Mouse (Mus musculus): ENCODE results near the gene Cox19. TPM values are rescaled to one million over a fixed set of nuclear protein-coding genes. Genes with fewer than 3 reads are reported as not detected.
A peak's percentile ranks its signal among the peaks of the same experiment; 100 is the strongest.
"Not testable (repeated sequence)": the region's sequence is repeated elsewhere in the genome, so short reads cannot be mapped to it uniquely, and the experiment has no call there.

Gene Cox19
- total RNA-seq, 4 experiments from 2014 or later: 59.0 to 75.5 (median 67.5) TPM

DNA sequence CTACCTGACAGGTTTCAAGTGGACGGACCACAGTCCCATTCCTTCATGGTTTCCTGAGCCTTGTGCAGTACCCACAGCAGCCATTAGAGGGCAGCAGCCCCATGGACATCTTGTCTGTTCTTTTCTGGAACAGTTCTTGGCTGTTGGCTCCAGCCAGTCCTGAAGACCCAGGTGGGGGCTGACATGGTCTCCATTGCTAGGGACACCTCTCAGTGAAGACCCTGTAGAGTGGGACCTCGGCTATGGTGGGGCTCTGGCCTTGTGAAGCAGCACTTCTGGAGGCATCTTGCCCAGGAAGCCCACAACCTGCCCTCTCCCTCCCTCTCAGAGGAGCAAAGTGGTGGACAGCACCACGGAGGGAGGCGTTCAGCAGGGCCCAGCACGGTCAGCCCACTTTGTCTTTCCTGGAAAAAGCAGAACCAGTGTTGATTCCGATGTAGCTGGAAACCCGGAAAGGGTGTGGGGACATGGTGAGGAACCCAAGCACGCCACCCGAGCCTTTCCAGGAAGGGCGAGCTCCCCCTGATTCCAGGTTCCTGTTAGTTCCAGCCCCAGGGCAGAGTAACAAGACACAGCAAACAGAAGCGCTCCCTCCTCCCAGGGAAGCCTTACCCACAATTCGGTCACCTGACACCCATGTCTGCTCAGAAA, 13.2 kb upstream of the Cox19 start:
- DNase-seq (ENCODE audit: low spot score in 2 of 2): peak; percentile 78 to 92

DNA sequence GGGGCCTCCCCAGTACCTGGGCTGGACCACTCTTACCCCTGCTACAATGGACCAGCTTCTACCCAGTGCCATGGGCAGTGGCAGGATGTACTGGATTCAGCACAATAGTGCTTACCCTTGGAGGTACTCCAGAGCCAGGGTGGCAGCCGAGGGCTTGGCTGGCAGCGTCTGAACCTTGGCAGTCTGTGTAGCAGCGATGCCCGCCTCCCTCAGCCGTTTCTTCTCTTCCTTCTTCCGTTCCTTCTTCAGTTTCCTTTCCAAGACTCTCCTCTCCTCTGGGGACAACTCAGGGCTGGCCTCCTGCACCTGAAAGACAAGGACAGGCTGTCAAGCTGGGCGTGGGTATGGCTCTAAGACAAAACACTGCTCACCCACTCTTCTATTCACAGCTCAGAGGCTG, 12.6 kb upstream of the Cox19 start:
- DNase-seq (ENCODE audit: low spot score in 2 of 2): no peak

DNA sequence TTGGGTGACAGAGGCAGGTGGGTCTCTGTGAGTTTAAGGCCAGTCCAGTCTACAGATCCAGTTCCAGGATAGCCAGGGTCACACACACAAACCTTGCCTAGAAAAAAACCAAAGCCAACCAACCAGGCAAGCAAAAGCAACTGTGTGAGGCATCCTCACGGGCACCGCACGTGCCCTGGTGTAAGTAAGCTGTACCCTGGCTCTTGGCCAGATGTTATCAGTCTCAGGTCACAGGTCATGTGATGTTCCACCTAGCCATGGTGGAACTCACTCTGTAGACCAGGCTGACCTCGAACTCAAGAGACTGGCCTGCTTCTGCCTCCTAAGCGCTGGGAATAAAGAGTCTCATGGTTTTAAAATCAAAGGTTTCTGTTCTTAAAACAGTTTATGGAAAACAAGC, 8.0 kb upstream of the Cox19 start:
- DNase-seq (ENCODE audit: low spot score in 2 of 2): no peak

DNA sequence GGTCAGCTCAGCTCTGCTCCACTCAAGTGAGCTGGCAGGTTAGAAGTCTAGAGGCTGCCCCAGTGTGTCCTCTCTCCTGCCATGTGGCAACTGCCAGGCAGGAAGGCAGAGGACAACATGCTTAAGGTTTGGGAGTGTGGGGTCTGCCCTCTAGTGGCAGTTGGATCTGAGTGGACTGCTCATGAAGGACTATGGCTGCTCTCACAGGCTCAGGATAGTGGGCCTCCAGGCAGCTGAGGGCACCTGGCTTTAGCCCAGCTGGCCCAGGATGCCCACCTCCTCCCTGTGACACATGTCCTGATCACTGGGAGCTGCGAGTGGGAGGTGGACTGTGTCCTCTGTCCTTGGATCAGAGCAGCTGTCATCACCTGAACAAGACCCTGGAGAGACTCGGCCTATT, 7.4 kb upstream of the Cox19 start:
- DNase-seq (ENCODE audit: low spot score in 2 of 2): no peak

DNA sequence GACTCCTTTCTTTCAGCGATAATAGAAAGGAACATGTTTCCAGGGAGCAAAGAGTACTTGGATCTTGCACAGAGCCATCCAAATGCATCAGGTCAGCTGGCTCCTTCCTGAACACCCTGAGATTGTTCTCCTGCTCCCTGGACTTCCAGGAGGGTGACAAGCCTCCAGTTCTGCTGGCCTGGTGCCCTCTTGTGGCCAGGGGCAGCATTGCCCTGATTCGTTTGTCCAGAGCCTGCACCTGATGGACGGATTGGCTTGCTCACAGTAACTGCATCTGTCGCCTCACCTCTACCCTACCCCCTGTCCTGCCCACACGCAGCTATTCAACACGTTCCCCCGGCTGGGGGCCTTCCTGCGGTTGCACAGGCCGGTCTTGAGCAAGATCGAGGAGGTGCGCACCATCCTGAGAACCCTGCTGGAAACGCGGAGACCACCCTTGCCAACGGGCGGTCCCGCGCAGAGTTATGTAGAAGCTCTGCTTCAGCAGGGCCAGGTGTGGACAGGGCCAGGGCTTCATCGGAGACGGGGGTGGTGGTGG, 4.1 kb upstream of the Cox19 start:
- peak; percentile 69 to 83 for DNase-seq (ENCODE audit: low spot score in 2 of 2)

DNA sequence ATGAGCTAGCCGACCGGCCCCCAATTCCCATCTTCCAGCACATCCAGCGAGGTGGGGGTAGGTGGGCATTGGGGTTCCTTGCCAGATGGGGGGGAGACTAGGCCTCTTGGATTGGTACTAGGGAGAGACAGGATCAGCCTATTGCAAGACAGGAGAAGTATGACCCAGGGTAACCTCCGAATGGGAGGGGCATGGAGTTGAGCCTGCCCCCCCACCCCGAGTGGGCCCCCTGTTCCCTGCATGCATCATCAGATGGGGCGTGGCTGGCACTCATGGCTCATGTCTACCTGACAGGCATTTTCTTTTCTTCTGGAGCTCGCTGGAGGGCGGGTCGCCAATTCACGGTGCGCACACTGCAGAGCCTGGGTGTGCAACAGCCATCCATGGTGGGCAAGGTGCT, 2.7 kb upstream of the Cox19 start:
- DNase-seq (ENCODE audit: low spot score in 2 of 2): no peak

DNA sequence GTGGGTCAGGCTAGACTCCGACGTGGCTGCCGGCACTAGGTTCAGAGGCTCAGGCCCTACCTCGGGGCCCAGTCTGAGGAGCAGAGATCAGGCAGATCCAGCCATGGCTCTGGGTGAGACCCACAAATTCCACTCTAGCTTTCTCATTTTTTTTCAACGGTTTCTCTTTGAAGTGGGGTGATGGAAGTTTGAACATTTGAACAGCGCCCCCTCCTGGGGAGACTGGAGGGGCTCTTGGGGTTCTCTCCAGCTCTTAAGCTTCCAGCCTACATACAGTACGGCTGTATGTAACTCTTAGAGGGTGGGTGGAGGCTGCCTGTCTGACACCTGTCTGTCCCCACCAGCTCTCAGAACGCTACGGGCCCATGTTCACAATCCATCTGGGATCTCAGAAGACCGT, 2.3 kb upstream of the Cox19 start:
- no peak for DNase-seq (ENCODE audit: low spot score in 2 of 2)

DNA sequence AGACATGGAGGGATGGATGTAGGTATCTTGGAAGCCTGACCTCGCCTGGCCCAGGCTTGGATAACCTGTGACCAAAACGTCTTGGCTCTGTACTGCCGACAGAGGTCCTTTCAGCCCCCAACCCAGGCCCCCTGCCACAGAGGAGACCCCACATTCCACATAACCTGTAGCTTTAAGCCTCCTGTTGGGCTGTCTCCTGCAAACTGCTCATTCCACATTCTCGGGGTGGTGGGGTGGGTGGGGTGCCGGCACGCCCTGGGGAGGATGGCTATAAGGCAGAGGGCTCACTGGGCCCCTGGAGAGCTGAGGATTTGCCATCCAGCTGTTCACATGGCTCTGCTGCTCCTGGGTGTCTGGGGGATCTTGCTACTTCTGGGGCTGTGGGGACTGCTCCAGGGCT, 1.1 kb upstream of the Cox19 start, which contains the start of gene Cyp2w1:
Gene Cyp2w1, plus strand, starts transcription at position 301 of the 400 bp plus-strand sequence.
- no peak for DNase-seq (ENCODE audit: low spot score in 2 of 2)

DNA sequence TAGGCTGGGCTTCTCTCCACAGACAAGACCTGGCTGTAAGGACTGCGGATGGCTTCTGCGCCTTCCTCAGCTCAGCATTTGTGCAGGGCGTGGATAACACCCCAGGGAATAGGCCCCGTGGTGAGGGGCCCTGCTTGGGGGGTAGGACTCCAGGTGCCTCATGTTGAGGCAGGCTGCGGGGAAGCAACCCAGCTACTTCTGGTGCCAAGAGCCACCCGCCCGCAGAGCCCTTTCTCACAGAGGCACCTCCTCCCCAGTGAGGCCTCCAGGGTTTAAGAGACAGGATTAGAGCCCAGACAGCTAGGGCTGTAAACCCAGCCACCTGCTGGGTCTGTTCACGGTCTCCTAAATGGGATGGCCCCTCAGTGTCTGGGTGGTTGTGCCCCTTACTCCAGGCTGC, 410 bp upstream of the Cox19 start:
- no peak for DNase-seq (ENCODE audit: low spot score in 2 of 2)

DNA sequence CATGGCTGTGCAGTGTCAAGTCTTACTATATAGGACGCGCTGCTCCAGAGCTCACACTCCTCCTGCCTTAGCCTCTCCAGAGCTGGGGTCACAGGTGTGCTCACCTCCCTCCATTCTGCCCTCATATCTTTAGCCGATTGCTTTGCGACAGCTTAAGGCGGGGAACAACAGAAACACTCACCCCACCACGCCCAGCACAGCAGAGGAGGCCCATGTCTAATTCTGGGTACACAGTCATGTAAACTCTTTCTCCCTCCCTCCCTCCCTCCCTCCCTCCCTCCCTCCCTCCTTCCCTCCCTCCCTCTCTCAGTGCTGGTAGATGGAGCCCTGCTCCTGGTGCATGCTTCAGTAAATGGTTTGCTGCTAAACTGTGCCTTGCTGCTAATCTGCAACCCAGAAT, 1.5 kb downstream of the Cox19 start:
- no peak for DNase-seq (ENCODE audit: low spot score in 2 of 2)

DNA sequence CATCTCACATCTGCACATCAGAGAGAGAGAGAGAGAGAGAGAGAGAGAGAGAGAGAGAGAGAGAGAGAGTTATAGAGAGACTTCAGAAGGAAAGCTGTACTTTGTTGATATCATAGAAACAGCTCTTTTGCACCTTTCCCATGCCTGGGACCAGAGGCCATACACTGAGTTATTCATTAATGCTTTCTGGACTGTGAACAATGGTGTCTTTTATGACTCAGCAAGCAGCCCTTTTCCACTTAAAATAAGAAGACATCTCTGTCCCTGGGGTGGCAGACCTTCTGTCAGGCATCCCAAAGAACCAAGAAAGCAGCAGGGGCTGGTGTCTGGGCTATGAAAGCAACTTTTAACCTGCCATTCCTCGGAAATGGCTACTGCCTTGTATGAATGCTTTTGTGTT, 4.0 kb downstream of the Cox19 start:
- no peak for DNase-seq (ENCODE audit: low spot score in 2 of 2)

DNA sequence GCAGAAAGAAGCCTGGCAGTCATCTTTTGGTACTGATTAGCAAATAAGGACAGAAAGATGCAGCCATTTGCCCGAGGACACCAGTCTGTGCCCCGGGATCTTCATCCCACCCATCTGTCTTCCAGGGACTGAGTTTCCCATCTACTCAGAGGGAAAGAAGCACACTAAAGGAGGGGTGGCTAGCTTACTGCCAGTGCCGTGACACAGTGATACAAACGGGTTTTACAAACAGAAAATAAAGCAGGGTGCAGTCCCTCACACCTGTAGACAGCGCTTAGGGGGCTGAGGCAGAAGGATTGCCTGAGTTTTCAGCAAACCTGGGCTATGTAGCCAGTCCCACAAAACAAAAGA, 5.9 kb downstream of the Cox19 start:
- no peak for DNase-seq (ENCODE audit: low spot score in 2 of 2)

DNA sequence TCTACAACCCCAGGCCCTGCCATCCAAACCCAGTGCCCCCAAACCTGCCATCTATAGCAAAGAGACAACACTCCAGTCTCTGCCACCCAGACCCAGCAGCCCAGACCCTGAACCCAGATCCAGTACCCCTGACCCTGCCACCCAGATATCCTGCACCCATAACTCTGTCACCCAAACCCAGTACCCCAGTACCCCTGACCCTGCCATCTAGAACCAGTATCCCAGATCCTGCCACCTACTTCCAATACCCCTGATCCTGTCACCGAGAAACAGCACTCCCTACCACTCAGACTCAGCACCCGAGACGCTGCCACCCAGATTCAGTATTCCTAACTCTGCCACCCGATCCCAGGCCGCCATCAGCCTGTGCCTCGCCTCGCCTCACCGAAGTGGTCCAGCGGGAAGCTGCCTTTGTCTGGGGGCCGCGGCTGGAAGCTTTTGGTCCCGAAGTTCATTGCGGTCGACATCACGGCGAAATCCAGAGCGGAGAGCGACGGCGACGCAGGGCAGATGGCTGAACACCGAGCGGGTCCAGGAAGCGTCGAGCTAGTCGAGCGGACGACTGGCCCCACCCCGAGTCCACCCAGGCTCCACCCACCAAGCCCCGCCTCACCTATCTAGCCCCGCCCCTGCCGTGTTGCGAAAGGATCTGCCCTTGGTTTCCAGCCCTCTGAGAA, 6.4 kb downstream of the Cox19 start:
- DNase-seq (ENCODE audit: low spot score in 2 of 2): peak; percentile 89 to 91

DNA sequence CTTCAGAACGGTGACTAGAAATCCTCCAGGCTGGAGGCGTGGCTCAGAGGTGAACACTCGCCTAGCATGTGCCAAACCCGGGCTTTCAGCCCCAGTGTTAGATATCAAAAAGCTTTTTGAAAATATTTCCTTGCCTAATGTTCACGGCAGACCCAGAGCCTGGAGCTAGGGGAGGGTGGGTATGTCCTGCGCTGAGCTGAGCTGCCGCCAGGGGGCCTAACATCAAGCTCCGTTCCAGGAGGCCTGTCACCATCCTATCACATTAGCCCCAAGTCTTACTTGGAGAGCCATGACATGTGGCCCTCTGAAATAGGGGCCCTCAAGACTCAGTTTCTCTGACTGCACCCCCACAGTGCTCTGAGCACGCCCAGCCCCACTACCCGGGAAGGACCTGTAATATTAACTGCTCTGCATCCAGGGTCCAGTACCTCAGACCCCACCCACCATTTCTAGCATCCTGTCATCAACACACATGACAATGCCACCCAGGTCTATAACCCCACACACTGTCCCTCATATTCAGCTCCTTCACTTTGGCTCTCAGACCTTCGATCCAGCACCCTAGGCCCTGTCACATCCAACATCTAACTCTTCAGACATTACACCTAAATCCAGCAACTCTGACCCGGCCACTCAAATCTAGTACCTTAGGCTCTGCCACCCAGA, 7.1 kb downstream of the Cox19 start:
- peak; percentile 60 to 76 for DNase-seq (ENCODE audit: low spot score in 2 of 2)

DNA sequence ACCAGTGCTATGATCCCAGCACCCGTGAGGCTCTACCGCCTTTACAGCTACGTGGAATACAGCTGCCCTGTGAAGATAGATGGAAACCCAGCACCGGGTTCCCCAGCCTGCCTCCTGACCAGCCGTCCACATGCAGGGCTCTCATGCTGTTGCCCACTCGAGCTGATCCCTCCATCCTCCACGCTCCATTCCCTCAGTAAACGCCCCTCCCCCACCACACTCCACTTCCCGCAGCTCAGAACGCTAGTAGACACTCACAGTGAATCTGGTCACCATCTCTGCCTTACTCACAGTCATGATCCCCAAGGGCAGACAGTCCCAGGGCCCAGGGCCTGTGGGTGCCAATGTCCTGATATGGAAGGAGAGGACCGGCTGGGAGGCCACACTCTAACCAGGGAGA, 12.3 kb downstream of the Cox19 start:
- no peak for DNase-seq (ENCODE audit: low spot score in 2 of 2)

DNA sequence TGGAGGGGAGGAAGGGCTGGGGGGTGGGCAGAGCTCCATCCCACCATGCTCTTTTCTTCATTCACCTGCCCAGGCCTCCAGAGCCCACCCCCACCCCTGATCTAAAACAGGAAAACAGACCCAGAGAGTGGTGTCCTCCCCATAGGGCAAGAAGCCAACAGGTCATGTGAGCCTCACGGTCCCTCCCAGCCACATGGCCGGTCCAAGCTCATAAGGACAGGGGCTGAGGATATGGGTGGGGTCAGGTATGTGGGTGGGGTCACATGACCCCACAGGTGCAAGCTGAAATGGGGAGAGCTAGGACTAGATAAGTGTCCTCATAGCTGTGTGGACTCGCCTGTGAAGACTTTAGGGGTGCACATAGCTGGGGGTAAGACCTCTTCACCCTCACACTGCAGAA, 12.8 kb downstream of the Cox19 start:
- no peak for DNase-seq (ENCODE audit: low spot score in 2 of 2)

DNA sequence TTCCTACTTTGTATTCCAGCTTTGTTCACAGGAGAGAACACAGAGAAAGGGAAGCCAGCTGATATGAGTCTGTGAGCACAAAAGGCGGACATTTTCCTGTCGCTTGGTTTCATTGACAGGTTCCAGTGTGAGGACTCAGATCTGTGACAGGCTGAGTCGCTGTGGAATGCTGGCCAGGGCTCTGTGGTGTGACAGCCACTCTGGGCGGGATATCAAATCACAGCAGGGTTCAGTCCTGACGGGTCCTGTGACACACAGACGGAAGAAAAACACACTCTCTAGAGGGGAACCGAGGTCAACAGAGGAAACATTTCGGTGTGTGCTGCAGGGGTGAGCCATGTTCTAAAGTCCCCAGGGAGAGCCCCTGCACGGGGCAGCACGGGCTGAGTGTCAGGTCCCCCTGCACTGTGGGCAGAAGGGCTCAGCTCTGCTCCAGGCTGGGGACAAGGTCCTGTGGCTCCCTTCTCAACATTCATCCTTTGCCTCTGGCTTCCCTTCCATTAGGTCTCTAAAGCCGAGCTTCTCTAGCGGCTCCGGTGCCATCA, 13.3 kb downstream of the Cox19 start:
- DNase-seq (ENCODE audit: low spot score in 2 of 2): no peak

DNA sequence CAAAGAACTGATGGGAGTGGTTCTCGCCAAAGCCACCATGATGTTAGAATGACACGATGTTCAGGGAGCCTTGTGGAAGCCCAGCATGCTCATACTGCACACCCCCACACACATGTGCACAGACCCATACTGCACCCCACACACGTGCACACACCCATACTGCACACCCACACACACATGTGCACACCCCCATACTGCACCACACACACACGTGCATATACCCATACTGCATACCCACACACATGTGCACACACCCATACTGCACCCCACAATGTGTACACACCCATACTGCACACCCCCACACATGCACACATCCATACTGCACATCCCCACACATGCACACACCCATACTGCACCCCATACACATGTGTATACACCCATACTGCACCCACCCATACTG, 15.6 kb downstream of the Cox19 start:
- no peak for DNase-seq (ENCODE audit: low spot score in 2 of 2)

DNA sequence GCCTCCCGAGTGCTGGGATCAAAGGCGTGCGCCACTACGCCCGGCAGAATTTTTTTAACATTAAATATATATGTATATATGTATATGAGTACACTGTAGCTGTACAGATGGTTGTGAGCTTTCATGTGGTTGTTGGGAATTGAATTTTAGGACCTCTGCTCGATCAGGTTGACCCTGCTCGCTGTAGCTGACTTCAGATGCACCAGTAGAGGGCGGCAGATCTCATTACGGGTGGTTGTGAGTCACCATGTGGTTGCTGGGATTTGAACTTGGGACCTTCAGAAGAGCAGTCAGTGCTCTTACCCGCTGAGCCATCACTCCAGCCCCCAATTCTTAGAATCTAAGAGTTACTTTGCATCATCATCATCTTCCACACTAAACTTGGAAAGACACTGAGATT, 16.8 kb downstream of the Cox19 start:
- DNase-seq (ENCODE audit: low spot score in 2 of 2): not testable (repeated sequence)

DNA sequence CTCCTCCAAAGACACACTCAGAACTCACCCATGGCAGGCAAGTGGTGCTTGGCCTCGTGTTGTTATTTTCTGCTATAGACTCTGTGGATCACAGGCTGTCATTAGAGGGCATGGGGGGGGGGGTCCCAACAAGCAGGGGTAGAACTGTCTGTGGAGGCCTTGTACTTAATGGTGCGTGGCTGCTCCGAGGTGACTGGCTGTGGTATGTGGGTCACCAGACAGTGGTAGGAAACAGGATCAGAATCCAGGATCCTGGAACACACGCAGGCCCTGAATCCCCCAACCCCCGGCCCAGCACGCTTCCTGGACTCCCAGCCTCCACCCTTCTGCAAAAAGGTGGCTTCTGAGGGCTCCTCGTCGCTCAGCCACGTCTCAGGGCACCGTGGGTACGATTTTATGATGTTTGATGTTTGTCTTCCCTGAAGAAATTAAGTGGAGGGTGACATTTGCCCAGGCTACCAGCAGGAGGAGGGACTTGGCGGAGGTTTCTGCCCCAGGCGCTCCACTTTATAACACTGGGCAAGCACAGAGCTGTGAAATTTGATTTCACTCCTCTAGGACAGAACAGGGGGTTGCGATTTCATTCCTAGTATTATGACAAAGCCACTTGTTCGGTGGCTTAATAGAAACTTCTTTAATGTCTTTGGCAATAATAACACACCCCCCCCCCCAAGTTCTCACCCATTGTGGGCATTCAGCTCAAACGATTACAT, 17.8 kb downstream of the Cox19 start:
- DNase-seq (ENCODE audit: low spot score in 2 of 2): no peak

DNA sequence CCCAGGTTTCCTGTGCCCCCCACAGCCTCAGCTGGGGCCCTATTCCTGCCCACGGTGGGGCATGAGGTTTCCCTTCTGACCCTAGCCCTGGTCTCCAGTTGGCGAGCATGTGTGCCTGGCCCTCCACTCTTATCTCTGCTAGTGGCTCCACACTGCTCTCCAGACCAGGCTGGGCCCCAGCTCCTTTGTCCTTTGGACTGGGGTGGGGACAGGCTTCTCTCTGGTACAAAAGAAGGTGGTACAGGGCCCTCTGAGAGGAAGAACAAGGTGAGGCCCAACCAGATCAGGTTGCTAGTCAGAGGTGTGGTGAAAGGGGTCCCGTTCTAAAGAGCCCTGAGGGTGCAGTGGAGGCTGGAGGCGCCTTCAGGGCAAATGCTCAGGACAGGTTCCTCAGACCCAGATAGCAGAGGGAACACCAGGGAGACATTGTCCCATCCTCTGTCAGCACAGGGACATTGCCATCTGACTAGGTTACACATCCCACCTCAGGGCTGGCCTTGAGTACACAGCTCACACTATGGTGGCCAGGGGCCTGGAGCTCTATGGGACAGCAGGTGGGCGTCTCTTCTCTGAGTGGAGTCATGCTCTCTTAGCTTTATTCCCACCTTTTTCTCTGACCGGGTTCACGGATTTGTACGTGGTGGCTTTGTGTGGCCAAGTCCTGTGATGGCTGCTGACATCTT, 18.5 kb downstream of the Cox19 start:
- DNase-seq (ENCODE audit: low spot score in 2 of 2): no peak

All from layer of hippocampus, adult 8-10 months (tissue).